Mouse (Mus musculus): ENCODE results near the gene Hpse. TPM values are rescaled to one million over a fixed set of nuclear protein-coding genes. Genes with fewer than 3 reads are reported as not detected.

The Hpse gene
- total and polyA plus RNA-seq, 2 experiments from 2014 or later, result 0.39 to 3.2 TPM

- Histone ChIP-seq H3K9ac (replicated peaks; ENCODE audit: low read length, poor library complexity, severe bottlenecking) (no peak overlapping the region), H3K4me1 (ENCODE audit: insufficient read depth, low read length) (no peaks in the 10 kb centered on the region), H3K27ac (ENCODE audit: low read depth, low read length) (no peak overlapping the region), H3K27me3 (ENCODE audit: insufficient read depth, low read length) (no peaks in the 10 kb centered on the region), H3K36me3 (ENCODE audit: insufficient read depth, low read length) (no peaks in the 10 kb centered on the region), H3K4me3 (ENCODE audit: low read depth, low read length) (no peak overlapping the region), H3K9me3 (ENCODE audit: low read length) (0 out of 2 replicates have a peak, but pooled peaks cover 4% of the 10 kb centered on the region), H3K4me2 (ENCODE audit: low read depth, low read length, poor library complexity, severe bottlenecking) (no peak overlapping the region)
- WGBS, result 82% methylated on average over 4 of the region's 4 CpGs
- no peak for DNase-seq (ENCODE audit: low spot score)
- ATAC-seq (ENCODE audit: low FRiP score), result no peak
- no peak for TF ChIP-seq CTCF (IDR thresholded peaks at IDR 0.05)
Observed at GRCm38 (mm10) chr5:100726001-100726400, 6.5 kb upstream of the Hpse start.

- TF ChIP-seq CTCF (IDR thresholded peaks at IDR 0.05), result no peak
- no peak overlapping the region for H3K9ac ChIP-seq (replicated peaks; ENCODE audit: low read length, poor library complexity, severe bottlenecking)
- H3K4me1 ChIP-seq (ENCODE audit: insufficient read depth, low read length), result no peaks in the 10 kb centered on the region
- ATAC-seq (ENCODE audit: low FRiP score), result no peak
- no peaks in the 10 kb centered on the region for H3K36me3 ChIP-seq (ENCODE audit: insufficient read depth, low read length)
- no peaks in the 10 kb centered on the region for H3K9me3 ChIP-seq (ENCODE audit: low read length)
- H3K4me3 ChIP-seq (ENCODE audit: low read depth, low read length), result no peak overlapping the region
- DNase-seq (ENCODE audit: low spot score), result no peak
- H3K27me3 ChIP-seq (ENCODE audit: insufficient read depth, low read length), result no peaks in the 10 kb centered on the region; the same call in 1 of the 2 replicates
- no peak overlapping the region for H3K4me2 ChIP-seq (ENCODE audit: low read depth, low read length, poor library complexity, severe bottlenecking)
- H3K27ac ChIP-seq (ENCODE audit: low read depth, low read length), result no peak overlapping the region
- 94% methylated on average over 15 of the region's 15 CpGs for WGBS
Observed at GRCm38 (mm10) chr5:100716762-100717161, 2.8 kb downstream of the Hpse start.

- whole genome bisulfite sequencing, result 92% methylated on average over 6 of the region's 6 CpGs
- no peaks in the 10 kb centered on the region for H3K36me3 ChIP-seq (ENCODE audit: insufficient read depth, low read length)
- TF ChIP-seq CTCF (IDR thresholded peaks at IDR 0.05), result no peak
- no peak overlapping the region for H3K4me2 ChIP-seq (ENCODE audit: low read depth, low read length, poor library complexity, severe bottlenecking)
- H3K9ac ChIP-seq (replicated peaks; ENCODE audit: low read length, poor library complexity, severe bottlenecking), result no peak overlapping the region
- ATAC-seq (ENCODE audit: low FRiP score), result no peak
- H3K4me3 ChIP-seq (ENCODE audit: low read depth, low read length), result no peak overlapping the region
- no peaks in the 10 kb centered on the region for H3K9me3 ChIP-seq (ENCODE audit: low read length)
- no peaks in the 10 kb centered on the region for H3K4me1 ChIP-seq (ENCODE audit: insufficient read depth, low read length)
- H3K27ac ChIP-seq (ENCODE audit: low read depth, low read length), result no peak overlapping the region
- no peaks in the 10 kb centered on the region for H3K27me3 ChIP-seq (ENCODE audit: insufficient read depth, low read length)
- DNase-seq (ENCODE audit: low spot score), result no peak
Observed at GRCm38 (mm10) chr5:100711219-100711618, 8.3 kb downstream of the Hpse start.

GRCm38 (mm10) chr5:100710012-100710411 lies 9.5 kb downstream of the Hpse start:
- DNase-seq (ENCODE audit: low spot score), result no peak
- H3K4me2 ChIP-seq (ENCODE audit: low read depth, low read length, poor library complexity, severe bottlenecking), result no peak overlapping the region
- no peak overlapping the region for H3K9ac ChIP-seq (replicated peaks; ENCODE audit: low read length, poor library complexity, severe bottlenecking)
- H3K27ac ChIP-seq (ENCODE audit: low read depth, low read length), result no peak overlapping the region
- H3K27me3 ChIP-seq (ENCODE audit: insufficient read depth, low read length), result no peaks in the 10 kb centered on the region
- 55% methylated on average over 2 of the region's 2 CpGs for WGBS
- no peak for ATAC-seq (ENCODE audit: low FRiP score)
- no peaks in the 10 kb centered on the region for H3K9me3 ChIP-seq (ENCODE audit: low read length)
- no peaks in the 10 kb centered on the region for H3K36me3 ChIP-seq (ENCODE audit: insufficient read depth, low read length)
- H3K4me1 ChIP-seq (ENCODE audit: insufficient read depth, low read length), result no peaks in the 10 kb centered on the region
- TF ChIP-seq CTCF (IDR thresholded peaks at IDR 0.05), result no peak
- H3K4me3 ChIP-seq (ENCODE audit: low read depth, low read length), result no peak overlapping the region

- no peaks in the 10 kb centered on the region for H3K9me3 ChIP-seq (ENCODE audit: low read length)
- WGBS, result 90% methylated on average over 6 of the region's 6 CpGs
- H3K27me3 ChIP-seq (ENCODE audit: insufficient read depth, low read length), result no peaks in the 10 kb centered on the region
- no peaks in the 10 kb centered on the region for H3K4me1 ChIP-seq (ENCODE audit: insufficient read depth, low read length)
- no peak overlapping the region for H3K4me3 ChIP-seq (ENCODE audit: low read depth, low read length)
- ATAC-seq (ENCODE audit: low FRiP score), result no peak
- H3K9ac ChIP-seq (replicated peaks; ENCODE audit: low read length, poor library complexity, severe bottlenecking), result no peak overlapping the region
- no peak for TF ChIP-seq CTCF (IDR thresholded peaks at IDR 0.05)
- H3K27ac ChIP-seq (ENCODE audit: low read depth, low read length), result no peak overlapping the region
- no peak for DNase-seq (ENCODE audit: low spot score)
- H3K4me2 ChIP-seq (ENCODE audit: low read depth, low read length, poor library complexity, severe bottlenecking), result no peak overlapping the region
- no peaks in the 10 kb centered on the region for H3K36me3 ChIP-seq (ENCODE audit: insufficient read depth, low read length)
Observed at GRCm38 (mm10) chr5:100709035-100709434, 10.5 kb downstream of the Hpse start.

GRCm38 (mm10) chr5:100706675-100707074 lies 12.8 kb downstream of the Hpse start:
- WGBS, result 47% methylated on average over 8 of the region's 8 CpGs

More at GRCm38 (mm10) chr5:100706675-100707074, 12.8 kb downstream of the Hpse start:
- ATAC-seq (ENCODE audit: low FRiP score), result no peak
- DNase-seq (ENCODE audit: low spot score), result peak; percentile 30
- H3K27me3 ChIP-seq (ENCODE audit: insufficient read depth, low read length), result no peaks in the 10 kb centered on the region
- no peak overlapping the region for H3K4me2 ChIP-seq (ENCODE audit: low read depth, low read length, poor library complexity, severe bottlenecking)
- no peak overlapping the region for H3K9ac ChIP-seq (replicated peaks; ENCODE audit: low read length, poor library complexity, severe bottlenecking)
- no peaks in the 10 kb centered on the region for H3K4me1 ChIP-seq (ENCODE audit: insufficient read depth, low read length)
- no peak overlapping the region for H3K4me3 ChIP-seq (ENCODE audit: low read depth, low read length)
- no peaks in the 10 kb centered on the region for H3K9me3 ChIP-seq (ENCODE audit: low read length)
- H3K36me3 ChIP-seq (ENCODE audit: insufficient read depth, low read length), result no peaks in the 10 kb centered on the region
- no peak for TF ChIP-seq CTCF (IDR thresholded peaks at IDR 0.05)
- no peak overlapping the region for H3K27ac ChIP-seq (ENCODE audit: low read depth, low read length)
